Mouse (Mus musculus) CH12.LX (cell line): ENCODE results near the gene Mrps7. TPM values are rescaled to one million over a fixed set of nuclear protein-coding genes. Genes with fewer than 3 reads are reported as not detected.

Experiments used
- DNase-seq: peaks from one replicate; pipeline ENCODE4 v3.0.0-alpha.2; 2013; ENCODE audit errors: extremely low read depth
- H3K27ac ChIP-seq: 2 replicates; pipeline ENCODE4 v1.5.1; 2012; ENCODE audit warnings: low read depth, mild to moderate bottlenecking, control low read depth, moderate library complexity; ENCODE audit not compliant: insufficient read depth
- H3K27me3 ChIP-seq: replicated peaks from 2 replicates; pipeline ENCODE3; 2012; ENCODE audit warnings: inconsistent platforms
- H3K36me3 ChIP-seq, 2 experiments: replicated peaks in 1 of 2; 2 replicates each; pipeline versions ENCODE3 to v1.6.1; 2012; ENCODE audit warnings: inconsistent platforms in 1 of 2, low read length in 1 of 2, mild to moderate bottlenecking in 1 of 2, mixed read lengths in 1 of 2, moderate library complexity in 1 of 2; ENCODE audit not compliant: control insufficient read depth in 1 of 2, insufficient read depth in 1 of 2
- H3K4me1 ChIP-seq, 2 experiments: 2 replicates each; pipeline ENCODE4 v1.6.1; 2012; ENCODE audit warnings: inconsistent platforms in 1 of 2, moderate library complexity in 1 of 2; ENCODE audit not compliant: insufficient read depth in 2 of 2, control insufficient read depth in 1 of 2
- H3K4me2 ChIP-seq: 2 replicates; pipeline ENCODE4 v1.6.1; 2012; ENCODE audit warnings: low read depth, mild to moderate bottlenecking, control low read depth; ENCODE audit not compliant: poor library complexity, insufficient read depth, severe bottlenecking
- H3K4me3 ChIP-seq, 3 experiments: fragments of 150-350 bp in 1 of 3; sonication (generic) in 1 of 3; replicated peaks in 1 of 3; 2 replicates each; pipeline versions ENCODE3 to v1.5.1; 2011 to 2012; ENCODE audit warnings: low read depth in 2 of 3, low read length in 2 of 3, mild to moderate bottlenecking in 2 of 3, moderate library complexity in 2 of 3, control low read depth in 1 of 3, improper control_type of control experiment in 1 of 3, inconsistent platforms in 1 of 3, mixed read lengths in 1 of 3; ENCODE audit not compliant: poor library complexity in 1 of 3
- H3K79me2 ChIP-seq: replicated peaks from 2 replicates; pipeline ENCODE4 v1.6.1; 2012; ENCODE audit warnings: mild to moderate bottlenecking, moderate library complexity; ENCODE audit not compliant: control insufficient read depth, poor library complexity, insufficient read depth, severe bottlenecking; ENCODE audit errors: extremely low read depth
- H3K9ac ChIP-seq: 2 replicates; pipeline ENCODE4 v1.6.1; 2012; ENCODE audit warnings: low read depth, mild to moderate bottlenecking, control low read depth, moderate library complexity; ENCODE audit not compliant: insufficient read depth
- H3K9me3 ChIP-seq: replicated peaks from 2 replicates; pipeline ENCODE3; 2012; ENCODE audit warnings: low read length, inconsistent platforms, mixed read lengths
- BHLHE40 ChIP-seq: IDR thresholded peaks from 2 replicates; pipeline ENCODE4 v1.6.1; 2011; ENCODE audit warnings: mild to moderate bottlenecking, low read depth, low read length, improper control_type of control experiment
- CHD1 ChIP-seq: IDR thresholded peaks from 2 replicates; pipeline ENCODE4 v1.6.1; 2012; ENCODE audit warnings: low read depth, low read length, improper control_type of control experiment, inconsistent platforms
- CHD2 ChIP-seq: IDR thresholded peaks from 2 replicates; pipeline ENCODE4 v1.6.1; 2011; ENCODE audit warnings: low read length, improper control_type of control experiment
- CTCF ChIP-seq, 2 experiments: IDR thresholded peaks in 1 of 2; conservative IDR thresholded peaks in 1 of 2; 2 replicates each; pipeline ENCODE4 v1.5.1; 2011 to 2012; ENCODE audit warnings: low read depth in 2 of 2, low read length in 2 of 2, improper control_type of control experiment in 1 of 2, inconsistent platforms in 1 of 2, mild to moderate bottlenecking in 1 of 2, moderate library complexity in 1 of 2
- E2F4 ChIP-seq: IDR thresholded peaks from 2 replicates; pipeline ENCODE4 v1.6.1; 2011; ENCODE audit warnings: low read depth, low read length, improper control_type of control experiment; ENCODE audit not compliant: insufficient replicate concordance
- ELF1 ChIP-seq: IDR thresholded peaks from 2 replicates; pipeline ENCODE4 v1.6.1; 2014; ENCODE audit warnings: low read depth, mild to moderate bottlenecking, inconsistent platforms, low read length, improper control_type of control experiment
- EP300 ChIP-seq: IDR thresholded peaks from 2 replicates; pipeline ENCODE4 v1.6.1; 2011; ENCODE audit warnings: low read length, improper control_type of control experiment
- ETS1 ChIP-seq: conservative IDR thresholded peaks from 2 replicates; pipeline ENCODE4 v1.6.1; 2012; ENCODE audit warnings: low read depth, mild to moderate bottlenecking, inconsistent platforms, low read length, improper control_type of control experiment, moderate library complexity
- GABPA ChIP-seq: IDR thresholded peaks from 2 replicates; pipeline ENCODE4 v1.6.1; 2012; ENCODE audit warnings: low read depth, low read length, improper control_type of control experiment, inconsistent platforms; ENCODE audit not compliant: insufficient replicate concordance
- HCFC1 ChIP-seq: IDR thresholded peaks from 2 replicates; pipeline ENCODE4 v1.6.1; 2012; ENCODE audit warnings: low read depth, mild to moderate bottlenecking, inconsistent platforms, low read length, improper control_type of control experiment
- JUN ChIP-seq: IDR thresholded peaks from 2 replicates; pipeline ENCODE4 v1.6.1; 2011; ENCODE audit warnings: low read depth, mild to moderate bottlenecking, low read length, improper control_type of control experiment, moderate library complexity; ENCODE audit not compliant: insufficient read depth
- KAT2A ChIP-seq: IDR thresholded peaks from 2 replicates; pipeline ENCODE4 v1.6.1; 2012; ENCODE audit warnings: low read length, improper control_type of control experiment, inconsistent platforms; ENCODE audit not compliant: insufficient replicate concordance
- MAFK ChIP-seq: IDR thresholded peaks from 2 replicates; pipeline ENCODE4 v1.6.1; 2011; ENCODE audit warnings: low read length, improper control_type of control experiment; ENCODE audit not compliant: insufficient replicate concordance
- MAX ChIP-seq: IDR thresholded peaks from 2 replicates; pipeline ENCODE4 v1.6.1; 2011; ENCODE audit warnings: low read length, improper control_type of control experiment
- MAZ ChIP-seq: IDR thresholded peaks from 2 replicates; pipeline ENCODE4 v1.6.1; 2012; ENCODE audit warnings: low read depth, mild to moderate bottlenecking, inconsistent platforms, low read length, improper control_type of control experiment, moderate library complexity
- MEF2A ChIP-seq: IDR thresholded peaks from 2 replicates; pipeline ENCODE4 v1.6.1; 2014; ENCODE audit warnings: low read depth, mild to moderate bottlenecking, inconsistent platforms, low read length, improper control_type of control experiment, borderline replicate concordance
- MXI1 ChIP-seq: IDR thresholded peaks from 2 replicates; pipeline ENCODE4 v1.6.1; 2011; ENCODE audit warnings: mild to moderate bottlenecking, low read depth, low read length, improper control_type of control experiment
- MYC ChIP-seq: IDR thresholded peaks from 2 replicates; pipeline ENCODE4 v1.6.1; 2011; ENCODE audit warnings: low read depth, mild to moderate bottlenecking, improper control_type of control experiment, low read length
- NELFE ChIP-seq: IDR thresholded peaks from 2 replicates; pipeline ENCODE4 v1.6.1; 2011; ENCODE audit warnings: low read depth, low read length, improper control_type of control experiment
- NRF1 ChIP-seq: IDR thresholded peaks from 2 replicates; pipeline ENCODE4 v1.6.1; 2014; ENCODE audit warnings: low read depth, mild to moderate bottlenecking, inconsistent platforms, low read length, improper control_type of control experiment, moderate library complexity
- PAX5 ChIP-seq: IDR thresholded peaks from 2 replicates; pipeline ENCODE4 v1.6.1; 2012; ENCODE audit warnings: low read length, inconsistent platforms, mixed read lengths
- POLR2A ChIP-seq: IDR thresholded peaks from 2 replicates; pipeline ENCODE4 v1.6.1; 2011; ENCODE audit warnings: low read depth, mild to moderate bottlenecking, improper control_type of control experiment, low read length
- POLR2AphosphoS2 ChIP-seq: IDR thresholded peaks from 2 replicates; pipeline ENCODE4 v1.6.1; 2011; ENCODE audit warnings: low read depth, low read length, improper control_type of control experiment
- RAD21 ChIP-seq: IDR thresholded peaks from 2 replicates; pipeline ENCODE4 v1.6.1; 2011; ENCODE audit warnings: low read depth, mild to moderate bottlenecking, low read length, improper control_type of control experiment, moderate library complexity
- RCOR1 ChIP-seq: conservative IDR thresholded peaks from 2 replicates; pipeline ENCODE4 v1.6.1; 2012; ENCODE audit warnings: low read depth, mild to moderate bottlenecking, inconsistent platforms, low read length, improper control_type of control experiment
- SIN3A ChIP-seq: IDR thresholded peaks from 2 replicates; pipeline ENCODE4 v1.6.1; 2012; ENCODE audit warnings: low read length, improper control_type of control experiment, inconsistent platforms
- SMC3 ChIP-seq: IDR thresholded peaks from 2 replicates; pipeline ENCODE4 v1.6.1; 2011; ENCODE audit warnings: low read depth, low read length, improper control_type of control experiment
- TBP ChIP-seq: conservative IDR thresholded peaks from 2 replicates; pipeline ENCODE4 v1.6.1; 2011; ENCODE audit warnings: low read depth, low read length, improper control_type of control experiment
- TCF12 ChIP-seq: IDR thresholded peaks from 2 replicates; pipeline ENCODE4 v1.6.1; 2014; ENCODE audit warnings: low read depth, mild to moderate bottlenecking, inconsistent platforms, low read length, improper control_type of control experiment
- UBTF ChIP-seq: IDR thresholded peaks from 2 replicates; pipeline ENCODE4 v1.6.1; 2012; ENCODE audit warnings: low read depth, mild to moderate bottlenecking, inconsistent platforms, low read length, improper control_type of control experiment, moderate library complexity
- USF1 ChIP-seq: IDR thresholded peaks from 2 replicates; pipeline ENCODE4 v1.6.1; 2014; ENCODE audit warnings: low read depth, mild to moderate bottlenecking, inconsistent platforms, low read length, improper control_type of control experiment
- USF2 ChIP-seq: conservative IDR thresholded peaks from 2 replicates; pipeline ENCODE4 v1.6.1; 2011; ENCODE audit warnings: low read depth, low read length, improper control_type of control experiment
- ZC3H11A ChIP-seq: IDR thresholded peaks from 2 replicates; pipeline ENCODE4 v1.6.1; 2012; ENCODE audit warnings: low read depth, mild to moderate bottlenecking, inconsistent platforms, low read length, improper control_type of control experiment
- ZMIZ1 ChIP-seq: IDR thresholded peaks from 2 replicates; pipeline ENCODE4 v1.6.1; 2012; ENCODE audit warnings: low read depth, mild to moderate bottlenecking, inconsistent platforms, low read length, improper control_type of control experiment
- dilution Hi-C: fragments of 300-500 bp; cut with MboI; formaldehyde crosslinking; loops from 2 replicates; pipeline ENCODE4 v1.14.3; 2020; ENCODE audit warnings: low sequenced_read_pairs; ENCODE audit not compliant: extremely low pct_unique_long_range_greater_than_20kb, extremely low pct_ligation_motif_present
- in situ Hi-C: fragments of 300-500 bp; cut with MboI; formaldehyde crosslinking; loops from 3 replicates; pipeline ENCODE4 v1.14.3; 2019; ENCODE audit warnings: low sequenced_read_pairs, low pct_ligation_motif_present, low pct_unique_long_range_greater_than_20kb, mixed read lengths
- polyA plus RNA-seq: library from polyadenylated mRNA; unstranded; fragments of >175 nt; gene quantifications from 2 replicates; pipeline ENCODE4 v1.2.1, GENCODE M21; 2012; ENCODE audit warnings: low read depth; ENCODE audit not compliant: insufficient read length
- total RNA-seq, 2 experiments: library from RNA; depleted of rRNA; stranded (reverse); fragments of 300-350 nt in 1 of 2; fragments of >200 nt in 1 of 2; gene quantifications; 2 replicates each; pipeline ENCODE4 v1.2.3; 2012 to 2014

The Mrps7 gene
- total and polyA plus RNA-seq, 3 experiments, result 154 to 172 (median 157) TPM

- TF ChIP-seq RAD21 (peak; percentile 9), MYC (peak; percentile 85)
These were observed 40.3 kb upstream of the Mrps7 start (continued) for GRCm38 (mm10) chr11:115563406-115563805.

DNA sequence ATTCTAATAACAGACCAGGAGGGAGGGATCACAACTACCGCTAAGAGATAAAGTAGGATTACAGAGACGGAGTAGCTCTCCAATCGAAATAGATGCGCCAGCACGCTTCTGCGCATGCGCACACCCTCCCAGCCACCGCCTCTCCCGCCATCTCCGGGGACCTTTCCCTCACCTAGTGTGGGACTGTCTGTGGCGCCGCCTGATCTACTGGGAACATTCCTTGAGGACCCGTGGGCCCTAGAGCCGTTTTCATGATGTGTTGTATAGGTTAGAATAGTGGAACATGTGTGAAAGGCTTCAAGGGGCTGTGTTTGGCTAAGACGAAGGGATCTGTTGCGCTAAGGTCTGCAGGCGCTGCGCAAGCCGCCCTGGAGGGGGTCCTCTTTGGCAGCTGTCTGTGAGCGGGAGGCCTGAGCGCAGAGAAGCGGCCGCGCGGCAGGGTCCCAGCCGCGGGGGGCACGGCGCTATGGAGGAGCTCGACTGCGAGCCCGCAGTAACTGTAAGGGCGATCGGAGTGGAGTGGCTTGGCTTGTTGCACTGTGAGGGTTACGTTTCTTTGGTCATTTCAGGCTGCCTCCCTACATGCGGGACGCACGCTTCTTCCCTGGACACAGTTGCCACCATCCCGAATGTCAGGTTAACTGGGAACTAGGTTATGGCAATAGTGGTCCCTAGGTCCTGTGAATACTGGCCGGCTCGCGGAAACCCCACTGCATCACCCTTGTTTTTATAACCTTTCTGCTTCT is 39.5 kb upstream of the Mrps7 start, which contains the start of gene Nup85:
Gene Nup85 (plus strand): TSS at position 371 of the 746 bp plus-strand sequence.
- Histone ChIP-seq H3K9ac (peak within 1 kb of the TSS; percentile 66), H3K9me3 (no peaks in the 10 kb centered on the region), H3K79me2 (peaks cover 47% of the 10 kb centered on the region), H3K4me3 (peak within 1 kb of the TSS; percentile 74 to 91 (median 74)), H3K36me3 (peaks cover 28 to 36% of the 10 kb centered on the region in 2 experiments), H3K4me1 (peaks cover 0 to 32% of the 10 kb centered on the region in 2 experiments; a peak in 2 of 4 replicates)
- DNase-seq, result peak; percentile 98
- in situ Hi-C loops, result no loop called here
- TF ChIP-seq JUN, result no peak
- peak; percentile 100 for TF ChIP-seq MAX
- TF ChIP-seq GABPA, result no peak; the same call in 1 of the 2 replicates
- 0 out of 2 replicates have a peak, but pooled peaks have one; percentile 4 for TF ChIP-seq USF2
- TF ChIP-seq BHLHE40, result peak; percentile 41
- no peak for TF ChIP-seq RAD21
- TF ChIP-seq TCF12, result peak; percentile 77
- no peak for TF ChIP-seq ZC3H11A
- TF ChIP-seq TBP, result peak; percentile 83
- peak; percentile 96 for TF ChIP-seq POLR2A
- peak; percentile 33 for TF ChIP-seq ELF1
- TF ChIP-seq SIN3A, result peak; percentile 99
- TF ChIP-seq ZMIZ1, result peak; percentile 83
- peak; percentile 82 for TF ChIP-seq POLR2AphosphoS2
- TF ChIP-seq MEF2A, result peak; percentile 64
- TF ChIP-seq MAFK, result no peak
- peak; percentile 91; the same call in 1 of the 2 replicates for TF ChIP-seq E2F4
- peak; percentile 95 for TF ChIP-seq MYC
- TF ChIP-seq NELFE, result peak; percentile 91
- TF ChIP-seq UBTF, result no peak
- 0 out of 2 replicates have a peak, but pooled peaks have one; percentile 72 for TF ChIP-seq RCOR1
- no peak for TF ChIP-seq USF1
- TF ChIP-seq MXI1, result peak; percentile 99
- TF ChIP-seq CHD1, result no peak
- peak; percentile 49 for TF ChIP-seq CHD2
- 0 out of 4 replicates have a peak, but pooled peaks of 1 of the 2 experiments have one; percentile 25 for TF ChIP-seq CTCF (conservative IDR thresholded peaks at IDR 0.05 in 1 of 2, IDR thresholded peaks at IDR 0.05 in 1 of 2; ENCODE audit: low read depth in 2 of 2, low read length in 2 of 2)
- peak; percentile 88 for TF ChIP-seq HCFC1
- peak; percentile 34; the same call in 1 of the 2 replicates for TF ChIP-seq EP300
- no peak for TF ChIP-seq ETS1
- peak; percentile 67; the same call in 1 of the 2 replicates for TF ChIP-seq MAZ
- TF ChIP-seq KAT2A, result peak; percentile 91
- no peak for TF ChIP-seq PAX5
- peak; percentile 96 for TF ChIP-seq NRF1
- no peak for TF ChIP-seq SMC3
- TF ChIP-seq, all 38 proteins: peak for 23
- H3K27ac ChIP-seq, result peak within 1 kb of the TSS; percentile 21
- dilution Hi-C loops, result no loop called here
- H3K27me3 ChIP-seq, result no peaks in the 10 kb centered on the region
- peak within 1 kb of the TSS; percentile 93 for H3K4me2 ChIP-seq
